Mouse (Mus musculus): ENCODE data around the gene Grm1.

Gene Grm1

GRCm38 (mm10) chr10:10964490-10965150 lies 117.5 kb downstream of the Grm1 start:
- WGBS, result 59% methylated on average over 6 of the region's 6 CpGs

- 78% methylated on average over 3 of the region's 3 CpGs for WGBS
These were observed 131.6 kb downstream of the Grm1 start for GRCm38 (mm10) chr10:10950557-10950956.

- 40% methylated on average over 3 of the region's 3 CpGs for WGBS
These were observed 133.0 kb downstream of the Grm1 start for GRCm38 (mm10) chr10:10949172-10949571.

- 67% methylated on average over 2 of the region's 2 CpGs for WGBS
These were observed 134.6 kb downstream of the Grm1 start for GRCm38 (mm10) chr10:10947531-10947930.

- WGBS, result 88% methylated on average over 2 of the region's 2 CpGs
These were observed 138.2 kb downstream of the Grm1 start for GRCm38 (mm10) chr10:10944003-10944402.

GRCm38 (mm10) chr10:10942248-10942647 lies 139.9 kb downstream of the Grm1 start:
- WGBS, result 48% methylated on average over 6 of the region's 6 CpGs

GRCm38 (mm10) chr10:10935806-10936205 lies 146.3 kb downstream of the Grm1 start:
- 55% methylated on average over 3 of the region's 3 CpGs for WGBS

GRCm38 (mm10) chr10:10929672-10930071 lies 152.5 kb downstream of the Grm1 start:
- WGBS, result 74% methylated on average over 2 of the region's 2 CpGs

- 38% methylated on average over 5 of the region's 5 CpGs for WGBS
These were observed 153.3 kb downstream of the Grm1 start for GRCm38 (mm10) chr10:10928798-10929366.

- WGBS, result 51% methylated on average over 7 of the region's 7 CpGs
These were observed 164.2 kb downstream of the Grm1 start for GRCm38 (mm10) chr10:10917857-10918399.

GRCm38 (mm10) chr10:10913621-10914020 lies 168.5 kb downstream of the Grm1 start:
- 83% methylated on average over 4 of the region's 4 CpGs for WGBS

- 80% methylated on average over 1 of the region's 1 CpGs for WGBS
These were observed 191.9 kb downstream of the Grm1 start for GRCm38 (mm10) chr10:10890221-10890620.

GRCm38 (mm10) chr10:10888521-10888920 lies 193.6 kb downstream of the Grm1 start:
- 67% methylated on average over 9 of the region's 9 CpGs for WGBS

- 15% methylated on average over 2 of the region's 2 CpGs for WGBS
These were observed 197.2 kb downstream of the Grm1 start for GRCm38 (mm10) chr10:10884992-10885391.

- WGBS, result 52% methylated on average over 3 of the region's 3 CpGs
These were observed 210.0 kb downstream of the Grm1 start for GRCm38 (mm10) chr10:10872142-10872541.

GRCm38 (mm10) chr10:10870271-10870670 lies 211.9 kb downstream of the Grm1 start:
- 84% methylated on average over 2 of the region's 2 CpGs for whole genome bisulfite sequencing

GRCm38 (mm10) chr10:10866278-10866677 lies 215.9 kb downstream of the Grm1 start:
- 71% methylated on average over 2 of the region's 2 CpGs for WGBS

- 37% methylated on average over 5 of the region's 5 CpGs for WGBS
These were observed 217.4 kb downstream of the Grm1 start for GRCm38 (mm10) chr10:10864759-10865158.

- 52% methylated on average over 7 of the region's 7 CpGs for WGBS
These were observed 234.5 kb downstream of the Grm1 start for GRCm38 (mm10) chr10:10847376-10848286.

GRCm38 (mm10) chr10:10845059-10845685 lies 237.0 kb downstream of the Grm1 start:
- 79% methylated on average over 5 of the region's 5 CpGs for WGBS

GRCm38 (mm10) chr10:10834828-10835227 lies 247.3 kb downstream of the Grm1 start:
- WGBS, result 85% methylated on average over 3 of the region's 3 CpGs

- WGBS, result 70% methylated on average over 1 of the region's 1 CpGs
These were observed 251.0 kb downstream of the Grm1 start for GRCm38 (mm10) chr10:10831141-10831540.
